Mouse (Mus musculus) intestine, embryonic 15.5 days (tissue): ENCODE results near the gene Fastk. TPM values are rescaled to one million over a fixed set of nuclear protein-coding genes. Genes with fewer than 3 reads are reported as not detected.

Source experiments
- ATAC-seq: fragments of 200-750 bp; cut with Nextera tagmentation; 2 replicates; pipeline ENCODE4 v1.8.0; 2017; ENCODE audit warnings: moderate TSS enrichment, moderate library complexity
- H3K27ac ChIP-seq: fragments of 300-500 bp; sonication (generic); 2 replicates; pipeline ENCODE4 v1.5.1; 2015; ENCODE audit warnings: mild to moderate bottlenecking, inconsistent platforms
- H3K27me3 ChIP-seq: fragments of 300-500 bp; sonication (generic); replicated peaks from 2 replicates; pipeline ENCODE4 v1.6.1; 2015; ENCODE audit warnings: inconsistent platforms
- H3K36me3 ChIP-seq: fragments of 300-500 bp; sonication (generic); 2 replicates; pipeline ENCODE4 v1.6.1; 2015; ENCODE audit warnings: inconsistent platforms
- H3K4me1 ChIP-seq: fragments of 300-500 bp; sonication (generic); replicated peaks from 2 replicates; pipeline ENCODE4 v1.6.1; 2015; ENCODE audit warnings: inconsistent platforms
- H3K4me2 ChIP-seq: fragments of 300-500 bp; sonication (generic); replicated peaks from 2 replicates; pipeline ENCODE4 v1.6.1; 2015; ENCODE audit warnings: mild to moderate bottlenecking, inconsistent platforms
- H3K4me3 ChIP-seq: fragments of 300-500 bp; sonication (generic); replicated peaks from 2 replicates; pipeline ENCODE4 v1.5.1; 2015; ENCODE audit warnings: inconsistent platforms
- H3K9ac ChIP-seq: fragments of 300-500 bp; sonication (generic); 2 replicates; pipeline ENCODE4 v1.6.1; 2015; ENCODE audit warnings: inconsistent platforms
- H3K9me3 ChIP-seq: fragments of 300-500 bp; sonication (generic); 2 replicates; pipeline ENCODE4 v1.6.1; 2016; ENCODE audit warnings: inconsistent platforms
- WGBS: fragments of 180-500 bp; shearing (Covaris S2); methylation state at CpG from one replicate; pipeline ENCODE4 v1.1.7; 2015; 5-methylcytosine and 5-hydroxymethylcytosine counted together
- polyA plus RNA-seq: library from polyadenylated mRNA; unstranded; fragments of >200 nt; fragmentation: Nextera tagmentation; extraction: Ambion mirVana; gene quantifications from 2 replicates; pipeline ENCODE4 v1.2.1, GENCODE M21; 2015

Gene Fastk
- polyA plus RNA-seq, 1 experiment from 2014 or later: 104 TPM

DNA sequence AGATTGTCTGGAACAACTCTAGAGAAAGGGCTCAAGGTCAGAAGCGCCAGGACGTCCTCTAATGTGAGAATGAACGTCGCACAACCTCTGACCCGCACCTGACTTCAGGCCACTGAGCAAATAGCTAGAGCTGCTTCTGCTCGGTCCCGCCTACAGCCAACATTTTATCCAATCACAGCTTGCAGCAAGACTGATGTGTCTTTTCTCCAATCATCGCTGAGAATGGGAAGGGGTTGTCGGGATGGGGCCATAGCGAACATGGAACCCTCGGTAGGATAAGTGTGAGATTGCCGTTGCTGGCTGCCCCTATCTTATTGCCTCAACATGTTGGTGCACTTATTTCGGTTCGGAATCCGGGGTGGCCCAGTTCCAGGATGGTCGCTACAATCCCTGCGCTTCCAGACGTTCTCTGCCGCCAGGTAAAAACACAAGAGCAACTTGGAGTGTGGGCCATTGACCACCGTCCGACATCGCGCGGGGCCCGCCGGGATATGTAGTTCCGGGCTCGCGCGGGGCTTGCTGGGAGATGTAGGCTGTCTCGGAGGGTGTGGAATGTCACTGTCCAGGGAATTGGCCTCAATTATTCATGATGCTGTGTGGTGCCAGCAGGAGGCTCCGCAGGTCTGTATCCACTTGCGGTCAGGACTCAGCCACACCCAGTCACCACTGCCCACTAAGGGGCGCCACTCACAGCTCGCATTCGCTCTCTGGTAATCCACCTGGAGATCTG lies 50.8 kb downstream of the Fastk start:
- peak overlapping the region; percentile 71 for H3K4me2 ChIP-seq
- no peaks in the 10 kb centered on the region for H3K9me3 ChIP-seq
- peak overlapping the region; percentile 55 for H3K4me3 ChIP-seq
- no peaks in the 10 kb centered on the region for H3K27me3 ChIP-seq
- peak overlapping the region; percentile 59 for H3K9ac ChIP-seq
- H3K27ac ChIP-seq: peak overlapping the region; percentile 66
- no peaks in the 10 kb centered on the region for H3K36me3 ChIP-seq
- peaks cover 12% of the 10 kb centered on the region; the same call in 1 of the 2 replicates for H3K4me1 ChIP-seq
- 1% methylated on average over 36 of the region's 36 CpGs for WGBS
- peak; percentile 97 for ATAC-seq

DNA sequence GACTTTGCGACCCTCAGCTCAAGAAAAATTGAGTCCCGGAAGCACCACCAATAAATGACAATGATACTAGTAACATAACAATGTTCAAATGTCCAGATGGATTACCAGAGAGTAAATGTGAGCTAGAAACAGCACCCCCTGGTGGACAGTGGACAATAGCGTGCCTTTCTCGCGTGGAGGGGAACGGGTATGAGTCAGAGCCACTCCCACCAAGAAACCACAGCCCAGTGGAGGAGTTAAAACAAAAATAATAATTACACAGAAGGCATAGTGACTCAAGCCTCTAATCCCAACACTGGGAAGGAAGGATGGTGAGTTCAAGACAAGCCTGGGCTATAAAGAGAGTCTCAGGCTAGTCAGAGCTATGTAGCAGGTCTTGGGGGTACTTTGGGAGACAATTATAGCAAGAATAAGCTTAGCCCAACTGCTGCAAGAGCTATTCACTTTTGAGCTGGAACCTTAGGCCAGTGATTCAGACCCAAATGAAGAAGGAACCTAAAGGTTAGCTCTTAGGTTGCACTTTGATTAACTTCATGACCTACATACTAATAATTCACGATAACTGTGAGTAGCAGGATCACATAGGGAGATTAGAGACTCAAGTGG lies 51.6 kb downstream of the Fastk start, which contains the start of gene Abcb8:
TSS of gene Abcb8 (plus strand) at position 272 of the 606 bp plus-strand sequence.
- ATAC-seq: no peak
- WGBS: 21% methylated on average over 7 of the region's 7 CpGs
- no peaks in the 10 kb centered on the region for H3K36me3 ChIP-seq
- H3K9me3 ChIP-seq: no peaks in the 10 kb centered on the region
- H3K9ac ChIP-seq: peak within 1 kb of the TSS; percentile 59
- H3K4me1 ChIP-seq: peaks cover 15% of the 10 kb centered on the region; the same call in 1 of the 2 replicates
- H3K27me3 ChIP-seq: no peaks in the 10 kb centered on the region
- peak within 1 kb of the TSS; percentile 55 for H3K4me3 ChIP-seq
- peak within 1 kb of the TSS; percentile 66 for H3K27ac ChIP-seq
- H3K4me2 ChIP-seq: peak within 1 kb of the TSS; percentile 71

- Histone ChIP-seq H3K9ac (no peak overlapping the region), H3K9me3 (no peaks in the 10 kb centered on the region), H3K36me3 (no peaks in the 10 kb centered on the region), H3K27me3 (0 out of 2 replicates have a peak, but pooled peaks cover 4% of the 10 kb centered on the region), H3K4me2 (no peak overlapping the region; the same call in 1 of the 2 replicates), H3K4me3 (no peak overlapping the region), H3K4me1 (peaks cover 22% of the 10 kb centered on the region), H3K27ac (peak overlapping the region; percentile 52)
- 60% methylated on average over 7 of the region's 7 CpGs for WGBS
- ATAC-seq: no peak
Observed at GRCm38 (mm10) chr5:24392724-24393123, 52.4 kb downstream of the Fastk start.

GRCm38 (mm10) chr5:24391864-24392263 lies 53.2 kb downstream of the Fastk start, which contains the start of gene Atg9b:
Gene Atg9b, minus strand, starts transcription at chr5:24392143.
- Histone ChIP-seq H3K4me1 (peaks cover 31% of the 10 kb centered on the region), H3K36me3 (no peaks in the 10 kb centered on the region), H3K27ac (peak within 1 kb of the TSS; percentile 52), H3K9me3 (no peaks in the 10 kb centered on the region), H3K4me2 (no peak within 1 kb of the TSS; the same call in 1 of the 2 replicates), H3K27me3 (0 out of 2 replicates have a peak, but pooled peaks cover 7% of the 10 kb centered on the region), H3K4me3 (no peak within 1 kb of the TSS), H3K9ac (no peak within 1 kb of the TSS)
- 84% methylated on average over 7 of the region's 7 CpGs for WGBS
- ATAC-seq: no peak

DNA sequence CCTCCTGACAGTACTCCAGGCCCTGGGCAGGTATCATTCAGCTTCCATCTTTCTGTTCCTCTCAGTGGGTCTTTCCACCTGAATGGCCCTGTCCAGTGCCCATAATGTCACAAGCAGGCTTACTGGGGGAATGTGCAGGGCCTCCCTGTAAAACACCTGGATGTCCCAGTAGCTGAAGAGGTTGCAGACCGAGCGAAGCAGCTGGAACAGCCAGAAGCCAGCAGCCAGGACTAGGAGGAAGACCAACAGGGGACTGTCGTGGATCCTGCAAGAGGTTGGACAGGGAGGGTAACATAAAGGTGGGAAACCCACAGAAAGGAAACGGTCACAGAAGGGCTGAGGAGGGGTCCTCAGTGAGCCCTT lies 55.4 kb downstream of the Fastk start:
- no peak overlapping the region for H3K27ac ChIP-seq
- no peaks in the 10 kb centered on the region for H3K9me3 ChIP-seq
- peaks cover 32% of the 10 kb centered on the region for H3K4me1 ChIP-seq
- 87% methylated on average over 4 of the region's 4 CpGs for WGBS
- no peak overlapping the region for H3K9ac ChIP-seq
- ATAC-seq: no peak
- no peak overlapping the region for H3K4me3 ChIP-seq
- no peak overlapping the region for H3K4me2 ChIP-seq
- 0 out of 2 replicates have a peak, but pooled peaks cover 18% of the 10 kb centered on the region for H3K27me3 ChIP-seq
- H3K36me3 ChIP-seq: no peaks in the 10 kb centered on the region

GRCm38 (mm10) chr5:24389011-24389657 lies 56.0 kb downstream of the Fastk start:
- Histone ChIP-seq H3K36me3 (no peaks in the 10 kb centered on the region), H3K4me1 (peaks cover 33% of the 10 kb centered on the region), H3K27ac (no peak overlapping the region), H3K4me3 (no peak overlapping the region), H3K9ac (no peak overlapping the region), H3K27me3 (0 out of 2 replicates have a peak, but pooled peaks cover 18% of the 10 kb centered on the region), H3K9me3 (no peaks in the 10 kb centered on the region), H3K4me2 (no peak overlapping the region)
- no peak for ATAC-seq
- whole genome bisulfite sequencing: 56% methylated on average over 7 of the region's 7 CpGs

Other genes starting within 250 kb of the Fastk start
- gene Kcnh2, start 93.7 kb downstream of the Fastk start, polyA plus RNA-seq: 6.7 and 7.6 TPM in 2 replicates
- gene Nos3, start 80.5 kb downstream of the Fastk start, polyA plus RNA-seq: 7.4 and 7.9 TPM in 2 replicates
- 1.6 and 2.4 TPM in 2 replicates for gene Atg9b, start 53.1 kb downstream of the Fastk start, polyA plus RNA-seq
- gene Abcb8, start 51.6 kb downstream of the Fastk start, polyA plus RNA-seq: 66.2 and 79.0 TPM in 2 replicates
- 0.14 TPM in 1 of 2 replicates, not detected in the other for gene Asic3, start 31.9 kb downstream of the Fastk start, polyA plus RNA-seq
- gene Cdk5, start 21.8 kb downstream of the Fastk start, polyA plus RNA-seq: 35.5 and 38.3 TPM in 2 replicates
- 41.1 and 46.9 TPM in 2 replicates for gene Slc4a2, start 21.4 kb downstream of the Fastk start, polyA plus RNA-seq
- gene Tmub1, start 2.6 kb upstream of the Fastk start, polyA plus RNA-seq: 22.4 and 23.6 TPM in 2 replicates
- 28.7 and 28.9 TPM in 2 replicates for gene Agap3, start 6.9 kb upstream of the Fastk start, polyA plus RNA-seq
- gene Gbx1, start 81.9 kb upstream of the Fastk start, polyA plus RNA-seq: 0.06 TPM in 1 of 2 replicates, not detected in the other
- gene Asb10, start 95.7 kb upstream of the Fastk start, polyA plus RNA-seq: 0.33 and 0.40 TPM in 2 replicates
- gene 4931409K22Rik, start 111.5 kb upstream of the Fastk start, polyA plus RNA-seq: 0.05 and 0.08 TPM in 2 replicates
- gene Abcf2, start 132.2 kb upstream of the Fastk start, polyA plus RNA-seq: 86.0 and 87.1 TPM in 2 replicates
- 14.7 and 16.0 TPM in 2 replicates for gene Chpf2, start 141.5 kb upstream of the Fastk start, polyA plus RNA-seq
- 15.5 and 18.4 TPM in 2 replicates for gene Smarcd3, start 179.1 kb upstream of the Fastk start, polyA plus RNA-seq
- 26.8 and 29.0 TPM in 2 replicates for gene Nub1, start 240.2 kb upstream of the Fastk start, polyA plus RNA-seq